Mouse (Mus musculus) ES-E14 (cell line): ENCODE measurements around the gene Ubxn2a.

Experiments
- CHD2 ChIP-seq: IDR thresholded peaks from 2 replicates; pipeline ENCODE4 v1.6.1; 2014; ENCODE audit warnings: mild to moderate bottlenecking, low read depth, low read length, inconsistent platforms
- MAFK ChIP-seq: IDR thresholded peaks from 2 replicates; pipeline ENCODE4 v1.6.1; 2014; ENCODE audit warnings: mild to moderate bottlenecking, low read depth, low read length, inconsistent platforms; ENCODE audit not compliant: insufficient read depth
- ZC3H11A ChIP-seq: IDR thresholded peaks from 2 replicates; pipeline ENCODE4 v1.6.1; 2012; ENCODE audit warnings: low read depth, mild to moderate bottlenecking, inconsistent platforms, low read length, borderline replicate concordance
- ZNF384 ChIP-seq: IDR thresholded peaks from 2 replicates; pipeline ENCODE4 v1.6.1; 2012; ENCODE audit warnings: low read depth, low read length, inconsistent platforms

- TF ChIP-seq ZC3H11A (no peak), ZNF384 (no peak), CHD2 (no peak), MAFK (no peak)
These were observed 33.2 kb downstream of the Ubxn2a start, which contains the start of gene Mfsd2b for GRCm38 (mm10) chr12:4874161-4874927.
